Mouse (Mus musculus) heart, adult 2 months (tissue): ENCODE data around the gene Tbc1d15.
"Not testable (repeated sequence)": the region's sequence is repeated elsewhere in the genome, so short reads cannot be mapped to it uniquely, and the experiment has no call there.

Experiments used
- CTCF ChIP-seq: fragments of 200-600 bp; IDR thresholded peaks from 2 replicates; pipeline ENCODE4 v1.8.1; 2022; ENCODE audit warnings: antibody characterized with exemption, mild to moderate bottlenecking, moderate library complexity
- EP300 ChIP-seq: fragments of 200-500 bp; IDR thresholded peaks from 2 replicates; pipeline ENCODE4 v1.6.1; 2011; ENCODE audit warnings: low read depth, low read length, control low read depth; ENCODE audit not compliant: insufficient read depth

DNA sequence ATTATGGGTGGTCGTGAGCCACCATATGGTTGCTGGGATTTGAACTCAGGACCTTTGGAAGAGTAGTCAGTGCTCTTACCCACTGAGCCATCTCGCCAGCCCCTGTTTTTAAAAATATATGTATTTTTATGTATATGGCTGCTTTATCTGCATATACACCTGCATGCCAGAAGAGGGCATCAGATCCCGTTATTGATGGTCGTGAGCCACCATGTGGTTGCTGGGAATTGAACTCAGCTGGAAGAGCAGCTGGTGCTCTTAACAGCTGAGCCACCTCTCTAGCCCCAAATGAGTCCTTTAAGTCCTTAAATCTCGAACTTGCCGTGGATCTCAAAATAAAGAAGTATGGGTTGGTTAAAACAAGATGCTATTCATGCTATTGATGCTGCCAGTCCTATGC lies 73.2 kb downstream of the Tbc1d15 start:
- TF ChIP-seq CTCF, result peak; percentile 15; the same call in 1 of the 2 replicates
- not testable (repeated sequence) for TF ChIP-seq EP300
